Mouse (Mus musculus) left cerebral cortex, adult 11 months (tissue): ENCODE data around the gene Uhrf2.
"Not testable (repeated sequence)": the region's sequence is repeated elsewhere in the genome, so short reads cannot be mapped to it uniquely, and the experiment has no call there.

ENCODE experiments used
- DNase-seq: peaks from one replicate; pipeline ENCODE4 v3.0.0; 2022; ENCODE audit warnings: low spot score

The Uhrf2 gene

DNA sequence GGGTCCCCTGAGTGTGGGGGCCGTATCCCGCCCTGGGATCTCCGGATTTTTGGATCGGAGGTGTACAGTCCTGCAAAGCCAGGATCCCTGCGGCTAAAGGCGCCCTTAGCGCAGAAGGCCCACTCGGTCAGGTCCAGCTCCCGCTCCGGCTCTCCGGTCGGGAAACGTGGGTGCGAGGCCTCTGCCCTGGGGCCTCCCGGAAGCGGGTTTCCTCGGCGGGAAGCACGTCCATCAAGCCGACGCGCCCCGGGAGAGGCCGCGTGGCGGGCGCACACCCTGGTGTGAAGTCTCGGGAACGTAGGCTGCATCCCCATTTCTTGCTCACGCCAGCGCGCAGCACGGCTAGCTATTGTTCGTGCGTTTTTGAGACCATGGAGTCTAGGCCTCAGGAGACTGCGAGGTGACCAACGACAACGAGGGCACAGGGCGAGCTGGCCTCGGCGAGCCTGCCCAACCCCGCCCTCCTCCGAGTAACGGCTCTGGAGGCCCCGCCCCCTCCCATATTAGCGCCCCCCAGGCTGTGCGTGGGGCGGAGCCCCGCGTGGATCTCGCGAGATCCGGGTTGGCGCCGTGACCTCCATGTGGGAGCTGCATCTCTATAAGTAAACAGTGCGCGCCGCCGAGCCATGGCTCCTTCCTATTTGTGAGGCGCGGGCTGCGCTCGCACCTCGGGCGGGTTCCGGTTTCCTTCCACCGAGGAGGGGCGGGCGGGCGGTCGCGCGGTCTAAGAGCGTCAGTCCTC, at the start of gene Uhrf2:
Gene Uhrf2 (plus strand): TSS at position 620 of the 742 bp plus-strand sequence.
- peak; percentile 86 for DNase-seq

DNA sequence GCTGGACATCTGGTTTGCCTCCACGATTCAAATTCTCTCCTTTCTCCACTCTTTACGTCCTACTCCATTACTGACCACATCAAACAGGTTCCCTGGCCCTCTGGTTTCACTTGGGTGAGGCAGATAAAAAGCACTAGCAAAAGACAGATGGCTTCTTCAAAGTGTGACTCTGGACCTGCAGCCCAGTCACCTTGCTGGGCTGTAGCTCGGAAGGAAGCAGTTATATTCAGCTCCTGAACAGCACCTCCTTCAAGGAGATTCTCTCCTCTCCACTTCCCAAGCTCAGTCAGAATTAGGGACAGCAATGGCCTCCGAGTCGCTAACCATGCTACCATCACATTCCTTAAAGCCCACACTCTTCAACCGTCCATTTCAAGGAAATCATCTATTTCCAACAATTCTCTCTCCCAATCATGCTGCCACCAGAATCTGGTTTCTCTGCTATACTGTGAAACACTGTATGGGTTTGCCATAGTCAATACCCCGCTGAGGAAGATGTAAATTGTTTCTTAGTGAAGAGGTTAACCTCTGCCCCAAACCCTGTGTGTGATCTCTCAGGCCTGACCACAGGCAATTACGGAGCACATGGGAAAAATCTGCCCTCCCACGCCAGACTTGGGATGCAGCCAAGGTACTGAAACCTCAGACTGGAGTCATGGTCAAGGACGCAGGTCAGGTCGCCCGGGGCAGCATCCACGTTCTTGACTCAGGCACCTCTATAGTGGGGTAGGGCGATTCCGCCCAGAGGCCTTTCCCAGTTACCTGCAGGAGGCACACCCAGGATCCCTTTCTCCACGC, 45.9 kb upstream of the Uhrf2 start:
- no peak for DNase-seq

- no peak for DNase-seq
Observed at GRCm38 (mm10) chr19:29986464-29987091, 43.7 kb upstream of the Uhrf2 start.

GRCm38 (mm10) chr19:30000406-30001365, 29.6 kb upstream of the Uhrf2 start:
- DNase-seq = no peak

DNA sequence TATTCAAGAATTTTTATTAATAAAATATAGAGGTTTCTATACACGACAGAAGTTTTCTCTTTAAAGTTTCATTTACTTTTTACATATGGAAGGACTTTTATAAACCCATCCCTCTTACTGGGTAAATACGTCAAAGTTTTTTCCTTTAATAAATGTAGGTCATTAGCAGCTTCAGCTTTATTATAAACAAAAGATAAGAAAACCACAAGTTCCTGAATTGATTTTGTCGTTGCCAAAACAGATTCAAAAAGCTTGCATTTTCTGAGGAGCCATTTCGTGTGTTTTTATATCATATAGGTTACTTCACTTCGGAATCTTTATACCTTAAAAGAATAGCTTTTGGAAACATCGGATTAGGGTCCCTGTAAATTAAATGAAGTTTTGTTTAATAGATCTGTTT, 28.8 kb upstream of the Uhrf2 start:
- DNase-seq = no peak

GRCm38 (mm10) chr19:30003621-30004020, 26.7 kb upstream of the Uhrf2 start, which contains the start of gene Trpd52l3:
Trpd52l3 (plus strand) TSS chr19:30003790.
- no peak for DNase-seq

- DNase-seq = no peak
Observed at GRCm38 (mm10) chr19:30006371-30006770, 23.9 kb upstream of the Uhrf2 start.

GRCm38 (mm10) chr19:30010520-30011296, 19.6 kb upstream of the Uhrf2 start:
- no peak for DNase-seq

DNA sequence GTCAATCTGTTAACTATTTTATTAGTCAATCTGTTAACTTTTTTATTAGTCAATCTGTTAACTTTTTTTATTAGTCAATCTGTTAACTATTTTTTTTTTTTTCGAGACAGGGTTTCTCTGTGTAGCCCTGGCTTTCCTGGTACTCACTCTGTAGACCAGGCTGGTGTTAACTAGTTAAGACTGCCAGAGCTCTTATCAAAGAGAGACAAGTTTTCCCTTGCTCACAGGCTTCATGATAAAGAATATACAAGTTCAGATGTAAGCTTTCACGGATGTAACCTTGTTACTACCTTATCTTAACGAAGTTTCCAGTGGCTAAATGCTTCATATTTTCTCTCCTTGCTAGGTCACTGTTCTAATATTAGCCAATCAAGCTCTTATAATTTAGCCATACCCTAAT, 16.0 kb upstream of the Uhrf2 start:
- DNase-seq = no peak

DNA sequence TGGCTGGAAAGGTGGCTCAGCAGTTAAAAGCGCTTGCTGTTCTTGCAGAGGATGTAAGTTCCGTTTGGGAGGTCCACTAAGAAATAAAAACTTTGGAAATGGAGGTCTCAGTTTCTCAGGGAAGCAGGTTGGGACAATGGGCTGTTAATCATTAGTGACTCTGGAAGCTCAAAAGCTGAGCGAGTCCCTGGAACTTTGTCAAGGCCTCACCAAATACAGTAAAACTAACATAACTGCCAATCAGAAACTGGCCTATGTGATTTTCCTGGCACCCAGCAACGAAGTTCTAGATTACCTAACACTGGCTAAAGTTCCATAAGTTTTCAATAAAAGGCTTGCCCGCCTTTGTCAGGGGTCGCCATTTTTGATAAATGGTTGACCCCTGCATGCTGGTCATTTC, 14.2 kb upstream of the Uhrf2 start:
- DNase-seq = no peak

DNA sequence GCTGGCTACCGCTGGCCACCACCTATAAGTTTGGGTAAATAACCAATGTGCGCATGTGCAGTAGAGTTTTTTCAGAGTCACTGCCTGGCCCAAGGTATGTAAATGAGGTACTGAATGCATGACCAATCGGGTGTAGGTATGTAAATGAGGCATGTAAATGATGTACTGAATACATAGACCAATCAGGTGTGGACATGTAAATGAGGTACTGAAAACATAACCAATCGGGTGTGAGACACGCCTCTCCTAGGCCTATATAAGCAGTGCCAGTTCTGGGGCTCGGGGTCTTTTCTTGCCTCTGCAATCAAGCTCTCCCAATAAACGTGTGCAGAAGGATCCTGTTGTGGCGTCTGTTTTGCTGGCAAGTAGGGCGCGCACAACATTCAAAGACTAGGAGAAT, 6.9 kb upstream of the Uhrf2 start:
- DNase-seq = not testable (repeated sequence)

DNA sequence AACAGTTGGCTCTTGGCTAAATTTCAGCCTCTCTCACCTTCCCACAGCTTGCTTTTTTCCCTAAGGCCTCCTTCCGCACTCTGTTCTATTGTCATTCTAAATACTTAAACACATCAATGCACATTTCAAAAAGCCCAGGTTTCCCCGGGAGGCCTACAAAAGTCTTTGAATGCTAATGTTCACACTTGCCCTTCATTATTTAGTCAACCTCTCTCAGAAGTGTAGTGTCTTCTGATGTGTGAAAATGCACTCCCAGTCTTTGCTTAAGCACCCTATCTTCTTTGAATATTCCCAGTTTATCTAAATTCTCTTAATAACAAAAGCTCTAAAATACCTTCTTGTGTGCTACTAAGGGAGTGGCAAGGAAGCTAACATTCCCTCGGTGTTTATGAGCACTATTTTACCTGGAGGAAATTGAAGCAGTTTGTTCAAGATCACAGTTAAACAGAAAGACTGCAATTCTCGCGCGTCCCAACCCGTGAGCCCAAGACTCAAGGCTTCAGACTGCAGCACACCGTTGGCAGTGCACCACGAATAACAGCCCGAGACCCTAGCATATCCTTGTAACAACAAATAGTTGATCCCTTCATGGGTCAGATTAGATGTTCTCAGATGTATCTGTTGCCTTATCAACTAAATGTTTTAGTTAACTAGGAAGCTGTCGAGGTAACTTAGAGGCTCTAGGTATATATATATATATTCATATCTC, 1.2 kb upstream of the Uhrf2 start:
- no peak for DNase-seq

- no peak for DNase-seq
Observed at GRCm38 (mm10) chr19:30030636-30031467, 539 bp downstream of the Uhrf2 start.

- no peak for DNase-seq
Observed at GRCm38 (mm10) chr19:30031468-30031931, 1.2 kb downstream of the Uhrf2 start.

DNA sequence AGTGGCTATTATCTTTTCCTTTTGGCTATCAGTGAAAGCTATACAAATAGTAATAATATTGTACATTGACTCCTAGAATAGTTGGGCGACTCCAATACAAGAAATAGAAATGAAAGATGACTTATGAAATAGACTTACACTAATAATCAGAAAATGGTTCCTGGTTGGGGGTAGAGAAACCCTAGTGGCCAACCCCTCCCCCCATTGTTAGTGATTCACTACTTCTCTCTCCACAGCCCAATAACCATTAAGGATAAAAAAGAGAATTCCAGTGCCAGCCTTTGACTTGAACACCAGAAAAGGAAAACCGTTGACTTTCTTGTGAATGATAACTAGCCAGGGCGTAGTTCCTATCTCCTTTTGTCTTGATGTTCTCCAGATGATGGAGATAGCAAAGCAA, 1.9 kb downstream of the Uhrf2 start:
- DNase-seq = no peak

DNA sequence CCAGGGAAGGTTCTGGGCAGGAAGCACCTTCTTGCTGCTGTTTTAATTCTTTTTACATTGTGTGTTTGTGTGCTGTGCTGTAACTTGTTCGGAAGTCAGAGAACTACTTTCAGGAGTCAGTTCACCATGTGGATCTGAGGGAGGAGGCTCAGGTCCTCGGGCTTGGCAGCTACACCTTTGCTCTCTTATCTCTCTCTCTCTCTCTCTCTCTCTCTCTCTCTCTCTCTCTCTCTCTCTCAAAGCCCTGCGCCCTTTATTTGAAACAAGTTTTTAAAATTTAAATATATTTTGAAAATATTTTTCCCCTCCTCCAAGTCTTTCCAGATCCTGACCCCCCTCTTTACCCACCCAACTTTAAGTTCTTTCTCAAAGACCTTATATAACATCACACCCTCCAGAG, 5.0 kb downstream of the Uhrf2 start:
- no peak for DNase-seq

DNA sequence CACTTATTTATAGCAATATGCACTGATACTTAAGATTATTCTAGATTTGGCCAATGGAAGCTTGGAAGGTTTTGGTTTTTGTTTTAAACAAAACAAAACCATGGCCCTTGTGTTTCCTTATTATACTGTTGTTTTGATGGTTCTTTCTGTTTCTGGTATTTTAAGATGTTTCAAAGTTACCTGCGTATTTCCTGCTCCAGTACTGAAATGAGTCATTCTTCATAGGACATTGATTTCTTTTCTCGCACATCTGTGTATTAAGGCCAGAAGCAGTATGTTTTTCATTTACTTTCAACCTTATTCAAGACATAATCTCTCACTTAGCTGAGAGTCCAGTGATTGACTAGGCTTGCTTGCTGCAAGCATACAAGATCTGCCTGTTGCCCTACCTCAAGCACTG, 13.4 kb downstream of the Uhrf2 start:
- no peak for DNase-seq

GRCm38 (mm10) chr19:30044630-30045029, 14.3 kb downstream of the Uhrf2 start:
- DNase-seq = no peak

GRCm38 (mm10) chr19:30045857-30046256, 15.5 kb downstream of the Uhrf2 start:
- DNase-seq = no peak
